Mouse (Mus musculus) erythroblast, embryonic 14.5 days (primary cell): Measurements from ENCODE around the gene Gm13199.

Experiments
- GATA1 ChIP-seq: IDR thresholded peaks from 2 replicates; pipeline ENCODE4 v1.6.1; 2012; ENCODE audit warnings: low read length, inconsistent platforms, mixed read lengths
- TAL1 ChIP-seq: IDR thresholded peaks from 3 replicates; pipeline ENCODE4 v1.6.1; 2012; ENCODE audit warnings: low read length, inconsistent platforms, mixed read lengths

DNA sequence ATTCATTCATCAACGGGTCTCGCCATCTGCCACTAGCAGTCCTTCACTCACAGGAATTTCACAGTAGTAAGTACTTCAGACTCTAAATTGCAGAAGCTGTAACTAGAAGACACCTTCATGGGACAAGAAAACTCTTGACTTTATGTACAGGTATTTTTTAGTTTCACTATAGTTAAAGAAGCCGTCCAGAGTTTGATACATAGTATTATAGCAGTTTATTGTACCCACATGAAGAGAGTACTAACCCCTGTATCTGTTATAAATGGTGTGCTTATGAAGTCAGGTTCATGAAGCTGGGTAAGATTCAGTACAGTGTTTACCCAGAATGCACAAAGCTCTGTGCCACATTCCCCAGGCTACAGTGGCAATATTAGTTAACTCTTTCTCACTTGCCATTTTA lies at the start of gene Gm13199:
- TF ChIP-seq TAL1 (no peak), GATA1 (no peak)
